Mouse (Mus musculus) bone marrow macrophage, adult 2 months (primary cell): ENCODE results near the gene Apof. TPM values are rescaled to one million over a fixed set of nuclear protein-coding genes. Genes with fewer than 3 reads are reported as not detected.
A peak's percentile ranks its signal among the peaks of the same experiment; 100 is the strongest.

Experiments used
- H3K27ac ChIP-seq: 2 replicates; pipeline ENCODE4 v1.5.1; 2012; ENCODE audit warnings: low read depth, low read length; ENCODE audit not compliant: insufficient read depth
- H3K4me1 ChIP-seq: 2 replicates; pipeline ENCODE4 v1.6.1; 2012; ENCODE audit warnings: low read length; ENCODE audit not compliant: control insufficient read depth, insufficient read depth
- H3K4me3 ChIP-seq: 2 replicates; pipeline ENCODE4 v1.5.1; 2012; ENCODE audit warnings: mild to moderate bottlenecking, low read length, moderate library complexity; ENCODE audit not compliant: insufficient read depth
- CTCF ChIP-seq: IDR thresholded peaks from 2 replicates; pipeline ENCODE4 v1.5.1; 2012; ENCODE audit warnings: low read depth, mild to moderate bottlenecking, low read length, moderate library complexity
- POLR2A ChIP-seq: IDR thresholded peaks from 2 replicates; pipeline ENCODE4 v1.6.1; 2012; ENCODE audit warnings: mild to moderate bottlenecking, low read depth, low read length, borderline replicate concordance
- polyA plus RNA-seq: library from polyadenylated mRNA; stranded (reverse); fragments of >200 nt; gene quantifications from 2 replicates; pipeline ENCODE4 v1.2.4, GENCODE M21; 2012; ENCODE audit not compliant: missing spikeins, insufficient read depth, insufficient read length

The Apof gene
- polyA plus RNA-seq, 1 experiment: not detected

DNA sequence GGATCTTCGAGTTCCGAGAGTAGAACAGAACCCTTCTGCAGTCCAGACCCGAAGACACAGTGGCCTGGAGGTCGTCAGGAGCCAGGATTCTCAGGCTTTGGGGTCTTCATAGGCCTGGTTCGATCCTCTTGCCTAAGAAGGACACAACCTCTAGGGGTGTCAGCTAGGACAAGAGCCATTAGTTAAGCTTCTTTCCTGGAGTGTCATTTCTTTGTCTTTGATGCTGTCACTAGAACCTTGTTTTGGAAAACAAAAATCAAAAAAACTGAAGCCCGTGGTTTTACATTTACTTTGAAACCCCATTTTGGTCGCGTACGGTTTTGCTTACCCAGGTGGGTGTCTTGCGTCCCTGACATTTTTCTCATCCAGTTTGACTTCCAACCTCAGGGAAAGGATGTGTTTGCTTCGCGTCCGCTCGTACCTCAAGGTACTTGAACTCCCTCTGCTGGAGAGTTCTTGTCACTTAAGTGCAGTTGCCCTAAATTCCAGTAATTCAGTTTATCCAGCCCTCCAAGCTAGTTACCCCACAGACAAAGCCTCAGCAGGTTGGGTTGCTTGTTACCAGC is 36.0 kb upstream of the Apof start:
- peaks cover 33% of the 10 kb centered on the region for H3K4me1 ChIP-seq
- no peak for TF ChIP-seq CTCF
- TF ChIP-seq POLR2A: no peak
- peak overlapping the region; percentile 82 for H3K4me3 ChIP-seq
- H3K27ac ChIP-seq: peak overlapping the region; percentile 71

GRCm38 (mm10) chr10:128236321-128236720 is 32.1 kb upstream of the Apof start:
- no peak overlapping the region for H3K4me3 ChIP-seq
- TF ChIP-seq CTCF (no peak), POLR2A (no peak)
- no peak overlapping the region for H3K27ac ChIP-seq
- H3K4me1 ChIP-seq: peaks cover 31% of the 10 kb centered on the region

GRCm38 (mm10) chr10:128237807-128238480 is 30.5 kb upstream of the Apof start:
- TF ChIP-seq POLR2A (no peak), CTCF (no peak)
- Histone ChIP-seq H3K4me3 (no peak overlapping the region), H3K27ac (peak overlapping the region; percentile 43)

DNA sequence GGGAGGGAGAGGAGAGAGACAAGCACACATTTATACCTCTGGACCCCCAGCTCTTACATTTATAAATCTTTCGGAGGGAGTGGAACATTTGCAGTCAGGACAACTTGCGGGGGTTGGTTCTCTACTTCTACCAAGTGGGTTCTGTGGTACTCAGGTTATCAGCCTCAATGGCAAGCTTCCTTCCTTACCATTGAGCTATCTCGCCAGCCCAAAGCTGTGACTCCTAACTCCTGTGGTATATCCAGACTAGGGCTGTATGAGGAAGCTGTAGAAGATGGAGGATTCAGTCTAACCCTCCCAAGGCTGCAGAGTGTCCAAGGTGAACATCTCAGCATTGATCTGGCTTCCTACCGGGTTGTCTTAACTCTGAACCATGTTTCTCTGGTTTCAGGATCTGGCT is 29.3 kb upstream of the Apof start:
- Histone ChIP-seq H3K27ac (no peak overlapping the region), H3K4me3 (no peak overlapping the region), H3K4me1 (peaks cover 22% of the 10 kb centered on the region)
- TF ChIP-seq CTCF: no peak
- TF ChIP-seq POLR2A: no peak

More at GRCm38 (mm10) chr10:128237807-128238480, 30.5 kb upstream of the Apof start:
- H3K4me1 ChIP-seq: peaks cover 29% of the 10 kb centered on the region

DNA sequence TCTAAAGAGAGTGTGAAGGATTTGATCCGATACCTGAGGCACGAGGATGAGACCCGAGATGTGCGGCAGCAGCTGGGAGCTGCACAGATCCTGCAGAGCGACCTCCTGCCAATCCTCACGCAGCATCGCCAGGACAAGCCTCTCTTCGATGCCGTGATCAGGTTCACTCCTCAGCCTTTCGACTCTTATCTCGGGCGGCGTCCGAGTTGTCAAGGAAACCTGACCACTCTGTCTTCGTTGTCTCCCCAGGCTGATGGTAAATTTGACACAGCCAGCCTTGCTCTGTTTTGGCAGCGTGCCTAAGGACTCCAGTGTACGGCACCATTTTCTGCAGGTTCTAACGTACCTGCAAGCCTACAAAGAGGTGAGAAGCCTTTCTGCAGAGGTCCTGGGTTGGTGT is 28.3 kb upstream of the Apof start:
- no peak overlapping the region for H3K27ac ChIP-seq
- no peak overlapping the region for H3K4me3 ChIP-seq
- TF ChIP-seq POLR2A: no peak
- TF ChIP-seq CTCF: no peak
- peaks cover 16% of the 10 kb centered on the region for H3K4me1 ChIP-seq

DNA sequence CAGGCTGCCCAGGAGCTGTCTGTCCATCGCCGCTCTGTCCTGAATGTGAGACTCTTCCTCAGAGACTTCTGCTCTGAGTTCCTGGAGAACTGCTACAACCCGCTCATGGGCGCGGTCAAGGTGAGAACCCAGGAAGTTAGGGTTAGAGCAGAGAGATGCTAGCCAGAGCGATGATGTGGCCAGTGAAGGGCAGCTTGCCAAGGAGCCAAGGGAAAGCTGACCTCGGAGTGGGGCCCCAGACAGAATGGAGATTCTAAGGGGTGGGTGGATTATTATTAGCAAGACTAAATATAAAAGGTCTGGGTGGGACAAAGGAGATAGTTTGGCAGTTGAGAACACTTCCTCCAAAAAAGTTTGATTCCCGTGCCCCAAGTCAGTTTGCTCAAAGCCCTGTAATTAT is 25.2 kb upstream of the Apof start:
- no peak overlapping the region for H3K4me3 ChIP-seq
- peaks cover 6% of the 10 kb centered on the region for H3K4me1 ChIP-seq
- TF ChIP-seq CTCF (no peak), POLR2A (no peak)
- no peak overlapping the region for H3K27ac ChIP-seq

DNA sequence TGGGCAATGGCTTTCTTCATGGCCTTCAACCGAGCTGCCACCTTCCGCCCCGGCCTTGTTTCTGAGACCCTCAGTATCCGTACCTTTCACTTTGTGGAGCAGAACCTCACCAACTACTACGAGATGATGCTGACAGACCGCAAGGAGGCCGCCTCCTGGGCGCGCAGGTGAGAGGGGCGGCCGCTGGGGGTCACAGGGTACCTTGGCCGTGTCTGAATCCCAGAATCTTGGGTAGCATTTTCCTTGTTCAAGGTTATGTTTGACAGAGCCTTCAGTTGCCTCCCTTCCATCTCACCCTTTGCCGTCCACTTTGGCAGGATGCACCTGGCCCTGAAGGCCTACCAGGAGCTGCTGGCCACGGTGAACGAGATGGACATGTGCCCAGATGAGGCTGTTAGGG is 24.4 kb upstream of the Apof start:
- TF ChIP-seq CTCF (no peak), POLR2A (no peak)
- Histone ChIP-seq H3K4me3 (no peak overlapping the region), H3K4me1 (0 out of 2 replicates have a peak, but pooled peaks cover under 1% of the 10 kb centered on the region), H3K27ac (no peak overlapping the region)

DNA sequence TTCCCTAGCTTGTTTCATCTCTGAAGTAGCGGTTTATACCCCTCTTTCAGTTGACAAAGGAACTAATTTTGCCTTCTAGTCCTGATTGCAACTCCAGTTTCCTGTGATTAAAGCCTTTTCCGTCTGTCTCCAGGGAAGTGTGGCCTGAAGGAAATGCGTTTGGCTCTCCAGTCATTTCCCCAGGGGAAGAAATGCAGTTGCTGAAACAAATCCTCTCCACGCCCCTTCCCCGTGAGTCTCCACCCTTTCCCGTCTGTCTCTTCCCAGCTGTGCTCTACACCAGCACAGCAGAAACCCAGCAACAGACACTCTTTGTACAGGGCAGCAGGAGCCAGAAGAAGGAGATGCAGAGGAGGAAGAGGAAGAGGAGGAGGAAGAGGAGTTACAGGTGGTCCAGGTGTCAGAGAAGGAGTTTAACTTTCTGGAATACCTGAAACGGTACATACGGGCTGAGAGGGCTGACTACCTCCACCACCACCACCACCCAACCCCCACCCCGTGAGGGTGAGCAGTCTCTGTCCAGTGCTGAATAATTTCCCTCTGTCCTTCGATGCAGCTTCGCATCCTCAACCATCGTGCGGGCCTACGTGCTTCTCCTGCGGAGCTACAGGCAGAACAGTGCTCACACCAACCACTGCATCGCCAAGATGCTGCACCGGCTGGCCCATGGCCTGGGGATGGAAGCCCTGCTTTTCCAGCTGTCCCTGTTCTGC is 21.3 kb upstream of the Apof start:
- H3K4me1 ChIP-seq: no peaks in the 10 kb centered on the region
- no peak overlapping the region for H3K4me3 ChIP-seq
- TF ChIP-seq POLR2A: no peak
- TF ChIP-seq CTCF: no peak
- H3K27ac ChIP-seq: no peak overlapping the region

DNA sequence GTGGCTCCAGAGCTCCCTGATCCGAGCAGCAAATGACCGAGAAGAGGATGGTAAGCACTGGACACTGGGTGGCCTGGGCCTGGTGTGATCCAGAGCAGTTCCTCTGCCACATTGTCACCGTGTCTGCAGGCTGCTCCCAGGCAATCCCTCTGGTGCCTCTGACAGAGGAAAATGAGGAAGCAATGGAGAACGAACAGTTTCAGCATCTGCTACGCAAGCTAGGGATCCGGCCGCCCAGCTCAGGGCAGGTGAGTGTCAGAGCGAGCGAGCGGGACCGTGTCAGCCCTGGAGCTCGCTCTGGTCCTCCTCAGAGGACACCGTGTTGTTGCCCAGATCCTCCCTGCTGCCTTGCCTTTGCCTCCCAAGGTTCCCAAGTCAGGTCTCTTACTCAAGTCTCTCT is 17.9 kb upstream of the Apof start:
- TF ChIP-seq POLR2A: no peak
- no peak for TF ChIP-seq CTCF
- Histone ChIP-seq H3K4me3 (no peak overlapping the region), H3K27ac (no peak overlapping the region), H3K4me1 (no peaks in the 10 kb centered on the region)

DNA sequence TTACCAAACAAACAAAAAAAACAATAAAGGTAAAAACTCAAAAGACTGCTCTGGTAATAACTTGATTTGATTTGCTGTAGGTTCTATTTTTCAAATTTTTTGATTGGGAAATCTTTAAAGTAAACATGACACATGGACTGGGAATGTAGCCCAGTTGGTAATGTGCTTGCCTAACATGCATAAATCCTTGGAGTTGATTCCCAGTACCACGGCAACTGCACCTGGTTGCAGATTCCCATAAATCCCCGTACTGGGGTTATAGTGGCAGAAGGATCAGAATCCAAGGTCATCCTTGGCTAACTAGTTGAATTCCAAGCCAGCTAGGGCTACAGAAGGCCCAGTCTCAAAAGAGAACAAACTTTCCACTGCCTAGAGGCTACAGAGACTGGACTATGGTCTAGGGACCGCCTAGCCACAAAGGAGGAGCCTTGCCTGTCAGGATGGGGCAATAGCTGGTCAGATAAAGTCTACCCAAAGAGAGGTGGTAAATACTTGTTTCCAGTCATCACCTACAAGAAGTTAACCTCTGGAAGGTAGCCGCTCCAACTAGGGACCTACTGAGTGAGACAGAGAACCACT is 14.7 kb upstream of the Apof start, which contains the start of gene Apon:
TSS of gene Apon (plus strand) at position 420 of the 579 bp plus-strand sequence.
- Histone ChIP-seq H3K4me1 (peaks cover 6% of the 10 kb centered on the region), H3K4me3 (no peak within 1 kb of the TSS), H3K27ac (no peak within 1 kb of the TSS)
- TF ChIP-seq POLR2A: no peak
- TF ChIP-seq CTCF: no peak
